Mouse (Mus musculus) cerebellum, adult 11-12 months (tissue): ENCODE results near the gene Camkk2.

Source experiments
- DNase-seq: peaks from one replicate; pipeline ENCODE4 v3.0.0; 2022

Gene Camkk2

GRCm38 (mm10) chr5:122733881-122734280, 45.3 kb downstream of the Camkk2 start:
- no peak for DNase-seq

GRCm38 (mm10) chr5:122731991-122732673, 47.1 kb downstream of the Camkk2 start:
- no peak for DNase-seq

GRCm38 (mm10) chr5:122731321-122731720, 47.9 kb downstream of the Camkk2 start:
- no peak for DNase-seq

DNA sequence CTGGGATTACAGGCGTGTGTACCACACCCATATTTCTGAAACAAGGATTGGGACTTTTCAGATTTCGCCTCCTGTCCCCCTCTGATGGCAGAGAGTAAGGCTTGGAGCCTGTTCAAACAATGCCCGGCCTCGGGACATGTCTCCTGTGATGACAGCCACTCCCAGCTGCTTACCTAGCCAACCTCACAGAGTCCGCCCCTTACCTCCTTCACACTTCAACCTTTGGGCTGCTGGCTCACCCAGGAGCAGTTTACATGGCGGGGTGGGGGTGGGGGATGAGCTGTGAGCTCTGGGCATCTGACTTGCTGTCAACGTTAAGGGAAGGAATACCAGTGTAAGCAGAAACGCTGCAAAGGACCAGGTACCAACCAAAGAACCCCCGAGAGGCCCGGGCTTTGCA, 48.4 kb downstream of the Camkk2 start:
- DNase-seq = no peak

- peak; percentile 62 for DNase-seq
Measured at GRCm38 (mm10) chr5:122727096-122727495, 52.1 kb downstream of the Camkk2 start.

DNA sequence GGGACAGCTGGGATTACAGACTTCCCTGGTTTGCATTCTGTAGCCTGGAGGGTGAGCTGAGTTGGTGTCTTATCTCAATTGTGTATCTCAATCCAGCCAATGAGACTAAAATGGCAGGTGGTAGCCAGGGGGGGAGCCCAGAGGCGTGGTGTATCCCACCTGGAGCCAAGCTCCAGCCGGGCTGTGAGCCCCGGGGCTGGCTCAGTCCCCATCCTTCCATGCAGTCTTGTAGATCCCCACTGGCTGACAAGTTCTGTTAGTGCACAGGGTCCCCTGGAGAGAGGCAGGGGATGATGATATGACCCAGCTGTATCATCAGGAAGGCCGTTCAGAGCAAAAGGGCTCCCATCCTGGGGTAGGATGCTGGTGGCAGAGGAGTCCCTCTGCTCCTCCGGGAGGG, 52.6 kb downstream of the Camkk2 start:
- DNase-seq = peak; percentile 50

- peak; percentile 74 for DNase-seq
Measured at GRCm38 (mm10) chr5:122726068-122726467, 53.1 kb downstream of the Camkk2 start.

GRCm38 (mm10) chr5:122725453-122725852, 53.8 kb downstream of the Camkk2 start:
- no peak for DNase-seq

DNA sequence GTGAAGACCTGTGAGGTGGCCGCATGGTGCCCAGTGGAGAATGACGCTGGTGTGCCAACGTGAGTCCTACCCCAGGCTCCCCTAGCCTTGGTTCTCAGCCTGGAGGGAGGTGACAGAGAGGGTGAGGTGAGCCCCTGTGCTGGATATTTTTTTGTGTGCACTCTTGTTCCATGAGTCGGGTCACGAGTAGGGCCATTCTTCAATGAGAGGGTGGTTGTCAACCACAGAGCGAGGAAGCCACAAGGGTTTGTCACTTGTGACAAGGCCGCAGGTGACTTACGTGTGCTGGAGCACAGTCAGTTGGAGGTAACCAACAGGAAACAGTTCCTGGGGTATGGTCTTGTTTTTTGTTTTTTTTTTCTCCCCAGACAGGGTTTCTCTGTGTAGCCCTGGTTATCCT, 60.0 kb downstream of the Camkk2 start:
- no peak for DNase-seq

- no peak for DNase-seq
Measured at GRCm38 (mm10) chr5:122718400-122718799, 60.8 kb downstream of the Camkk2 start.

- DNase-seq = no peak
Measured at GRCm38 (mm10) chr5:122716793-122717192, 62.4 kb downstream of the Camkk2 start.

DNA sequence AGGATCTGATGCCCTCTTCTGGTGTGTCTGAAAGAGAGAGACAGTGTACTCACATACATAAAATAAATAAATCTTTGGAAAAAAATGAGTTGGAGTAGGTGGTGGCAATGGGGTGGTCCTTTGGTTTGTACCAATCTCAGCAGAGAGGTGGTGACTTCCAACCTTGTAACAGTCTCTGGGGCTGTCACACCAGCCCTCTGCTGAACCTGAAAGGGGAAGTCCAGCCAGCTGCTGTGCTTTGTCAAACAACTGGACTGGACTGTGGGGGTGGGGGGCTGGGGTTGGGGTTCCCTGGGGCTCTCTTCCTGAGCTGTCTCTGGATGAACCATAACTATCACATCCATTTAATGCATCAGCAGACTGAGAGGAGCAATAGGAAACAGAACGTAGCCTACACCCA, 63.5 kb downstream of the Camkk2 start:
- DNase-seq = no peak

GRCm38 (mm10) chr5:122708819-122709218, 70.4 kb downstream of the Camkk2 start:
- DNase-seq = no peak

- DNase-seq = peak; percentile 88
Measured at GRCm38 (mm10) chr5:122707276-122708181, 71.7 kb downstream of the Camkk2 start, which contains the start of gene P2rx4. Gene P2rx4, plus strand, starts transcription at chr5:122707544.

- DNase-seq = no peak
Measured at GRCm38 (mm10) chr5:122706917-122707275, 72.3 kb downstream of the Camkk2 start.

GRCm38 (mm10) chr5:122705174-122705573, 74.0 kb downstream of the Camkk2 start:
- DNase-seq = no peak

DNA sequence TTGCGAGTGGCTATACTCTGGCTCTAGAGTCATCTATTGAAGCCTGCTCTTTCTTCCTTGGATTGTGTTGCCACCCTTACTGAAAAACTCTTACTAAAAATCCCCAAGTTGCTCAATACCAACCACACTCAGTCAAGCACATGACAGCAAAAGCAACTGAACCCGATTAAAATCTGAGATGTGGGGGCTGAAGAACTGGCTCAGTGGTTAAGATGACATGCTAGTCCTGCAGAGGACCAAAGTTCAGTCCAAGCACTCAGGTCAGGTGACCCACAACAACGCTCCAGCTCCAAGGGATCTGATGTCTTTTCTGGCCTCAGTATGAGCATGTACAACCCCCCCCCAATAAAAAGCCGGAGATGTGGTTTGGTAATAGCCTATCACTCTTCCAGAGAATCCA, 74.6 kb downstream of the Camkk2 start:
- no peak for DNase-seq

- no peak for DNase-seq
Measured at GRCm38 (mm10) chr5:122703574-122703973, 75.6 kb downstream of the Camkk2 start.

DNA sequence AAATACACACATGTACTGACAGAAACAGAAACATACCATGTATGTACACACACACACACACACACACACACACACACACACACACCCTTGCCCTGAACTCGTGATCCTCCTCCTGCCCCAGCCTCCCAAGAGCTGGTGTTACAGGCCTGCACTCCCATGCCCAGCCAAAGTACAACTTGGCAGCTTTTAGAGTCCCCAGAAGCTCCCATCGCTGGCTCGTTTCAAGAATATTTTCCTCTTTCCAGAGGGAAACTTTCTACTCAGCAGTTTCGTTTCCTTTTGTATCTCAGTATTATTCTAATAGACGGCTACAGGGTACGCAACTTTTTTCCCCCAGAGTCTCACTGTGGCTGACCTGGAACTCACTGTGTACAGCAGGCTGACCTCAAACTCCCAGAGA, 77.1 kb downstream of the Camkk2 start:
- DNase-seq = no peak

- no peak for DNase-seq
Measured at GRCm38 (mm10) chr5:122700837-122701212, 78.4 kb downstream of the Camkk2 start.

DNA sequence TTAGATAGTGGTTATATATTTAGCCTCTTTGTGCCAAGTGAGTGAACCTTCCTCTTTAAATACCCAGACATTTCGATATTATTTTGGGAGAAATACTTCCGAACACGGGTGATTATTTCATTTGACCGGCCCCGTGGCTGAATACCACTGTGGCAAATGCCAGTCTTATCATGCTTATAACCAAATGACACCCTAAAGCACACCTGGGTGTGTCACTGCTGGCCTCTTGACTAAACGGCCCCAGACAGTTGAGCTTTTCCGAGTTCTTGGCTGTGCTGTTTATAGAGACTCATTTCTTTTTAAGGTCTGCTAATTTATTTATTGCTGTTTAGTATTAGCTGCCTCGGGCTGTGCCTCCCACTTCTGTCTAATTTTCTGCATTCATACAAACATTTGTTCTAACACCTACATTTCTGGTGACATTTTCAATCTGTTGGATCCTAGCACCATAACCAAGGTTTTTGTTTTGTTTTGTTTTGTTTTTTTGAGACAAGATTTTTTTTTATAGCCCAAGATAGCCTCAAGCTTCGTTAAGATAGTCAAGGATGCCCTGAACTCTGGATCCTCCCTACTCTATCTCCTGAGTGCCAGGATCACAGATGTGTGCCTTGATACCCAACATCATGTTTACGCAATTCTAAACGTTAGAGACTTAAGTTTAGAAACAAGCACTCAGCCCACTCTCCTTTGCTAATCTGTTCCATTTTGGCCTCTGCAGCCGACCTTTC, 78.9 kb downstream of the Camkk2 start:
- no peak for DNase-seq

DNA sequence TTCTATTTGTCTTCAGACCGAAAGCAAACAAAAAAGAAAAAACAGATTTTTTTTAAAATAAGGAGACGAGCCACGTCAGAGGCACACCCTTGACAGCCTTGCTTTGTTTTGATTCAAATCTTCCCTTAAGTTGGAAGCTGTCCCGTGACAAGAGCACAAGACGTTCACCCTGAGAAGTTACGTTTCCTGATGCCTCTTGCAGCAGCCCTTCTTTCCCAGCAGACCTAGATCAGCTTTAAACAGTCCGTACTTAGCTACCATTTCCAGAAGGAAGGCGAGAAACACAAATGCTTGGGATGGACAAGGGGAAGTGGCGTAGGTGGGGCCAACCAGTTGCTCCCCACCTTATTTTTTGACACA, 80.5 kb downstream of the Camkk2 start:
- DNase-seq = no peak

DNA sequence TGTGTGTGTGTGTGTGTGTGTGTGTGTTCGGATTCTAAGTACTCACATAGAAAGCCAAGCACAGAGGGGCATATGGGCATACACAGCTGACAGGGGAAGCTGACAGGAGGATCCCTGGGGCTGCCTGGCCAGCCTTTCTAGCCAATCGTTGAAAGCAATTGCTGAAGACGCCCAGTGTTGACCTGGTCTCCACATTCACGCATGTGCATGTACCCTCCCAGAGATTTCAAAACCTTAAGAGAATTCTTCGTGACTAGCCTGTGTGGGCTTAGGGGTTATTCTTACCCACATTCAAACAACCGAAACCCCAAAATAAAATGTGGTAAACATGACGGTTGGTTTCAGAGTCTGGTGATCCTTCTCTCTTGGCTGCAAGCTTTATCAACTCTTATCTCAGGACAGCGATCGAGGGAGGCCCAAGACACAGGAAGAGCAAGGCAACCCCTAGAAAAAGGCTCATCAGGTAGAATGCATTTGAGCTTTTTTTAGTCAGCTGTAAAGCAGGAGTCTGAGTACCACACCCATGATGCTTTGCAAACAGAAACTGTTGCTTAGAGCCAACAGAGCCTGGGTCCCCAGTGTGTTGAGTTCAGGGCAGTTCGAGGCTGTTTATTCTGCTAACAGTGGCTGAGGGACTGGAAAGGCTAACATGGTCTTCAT, 81.0 kb downstream of the Camkk2 start:
- no peak for DNase-seq
